Mouse (Mus musculus): ENCODE measurements at regions not wholly inside any gene's neighbourhood (a gene's known extent, or its start where the extent isn't known, plus 50 kb on each side); places are given as distances from the start of the nearest gene placed in this dataset.

- DNase-seq (ENCODE audit: low spot score) = no peak
Observed at GRCm38 (mm10) chr11:19246390-19247114, 227.8 kb upstream of the Meis1 start.

GRCm38 (mm10) chr11:19253605-19254004 is 234.8 kb upstream of the Meis1 start:
- no peak for DNase-seq (ENCODE audit: low spot score)

GRCm38 (mm10) chr11:19254183-19254582 is 235.4 kb upstream of the Meis1 start:
- no peak for DNase-seq (ENCODE audit: low spot score)

GRCm38 (mm10) chr11:19257549-19257948 is 238.8 kb upstream of the Meis1 start:
- no peak for DNase-seq (ENCODE audit: low spot score)

GRCm38 (mm10) chr11:19262832-19263231 is 244.0 kb upstream of the Meis1 start:
- no peak for DNase-seq (ENCODE audit: low spot score)

- no peak for DNase-seq (ENCODE audit: low spot score)
Observed at GRCm38 (mm10) chr11:19264798-19265671, 246.2 kb upstream of the Meis1 start.

GRCm38 (mm10) chr11:19265672-19265972 is 246.8 kb upstream of the Meis1 start:
- no peak for DNase-seq (ENCODE audit: low spot score)

- DNase-seq (ENCODE audit: low spot score) = no peak
Observed at GRCm38 (mm10) chr11:19290971-19291370, 272.2 kb upstream of the Meis1 start.

GRCm38 (mm10) chr11:19299411-19299810 is 280.6 kb upstream of the Meis1 start:
- no peak for DNase-seq (ENCODE audit: low spot score)

GRCm38 (mm10) chr11:19306687-19307086 is 287.9 kb upstream of the Meis1 start:
- no peak for DNase-seq (ENCODE audit: low spot score)

GRCm38 (mm10) chr11:19330685-19331239 is 312.0 kb upstream of the Meis1 start:
- no peak for DNase-seq (ENCODE audit: low spot score)

- no peak for DNase-seq (ENCODE audit: low spot score)
Observed at GRCm38 (mm10) chr11:19332274-19332673, 313.5 kb upstream of the Meis1 start.

- DNase-seq (ENCODE audit: low spot score) = no peak
Observed at GRCm38 (mm10) chr11:19332727-19333126, 313.9 kb upstream of the Meis1 start.

GRCm38 (mm10) chr11:19333908-19334487 is 315.2 kb upstream of the Meis1 start:
- DNase-seq (ENCODE audit: low spot score) = no peak

GRCm38 (mm10) chr11:19335384-19335783 is 316.6 kb upstream of the Meis1 start:
- no peak for DNase-seq (ENCODE audit: low spot score)

- no peak for DNase-seq (ENCODE audit: low spot score)
Observed at GRCm38 (mm10) chr11:19339721-19340317, 321.0 kb upstream of the Meis1 start.

GRCm38 (mm10) chr11:19340889-19341288 is 322.1 kb upstream of the Meis1 start:
- no peak for DNase-seq (ENCODE audit: low spot score)

GRCm38 (mm10) chr11:19341379-19341778 is 322.6 kb upstream of the Meis1 start:
- no peak for DNase-seq (ENCODE audit: low spot score)

GRCm38 (mm10) chr11:19342803-19343202 is 324.0 kb upstream of the Meis1 start:
- no peak for DNase-seq (ENCODE audit: low spot score)

- DNase-seq (ENCODE audit: low spot score) = no peak
Observed at GRCm38 (mm10) chr11:19346276-19346826, 327.6 kb upstream of the Meis1 start.

- no peak for DNase-seq (ENCODE audit: low spot score)
Observed at GRCm38 (mm10) chr11:19350331-19351242, 331.8 kb upstream of the Meis1 start.

Measured in T-cell, adult 2 months (primary cell).